ENCODE assay signal across 8 mouse cellular contexts in the genomic region with DNA sequence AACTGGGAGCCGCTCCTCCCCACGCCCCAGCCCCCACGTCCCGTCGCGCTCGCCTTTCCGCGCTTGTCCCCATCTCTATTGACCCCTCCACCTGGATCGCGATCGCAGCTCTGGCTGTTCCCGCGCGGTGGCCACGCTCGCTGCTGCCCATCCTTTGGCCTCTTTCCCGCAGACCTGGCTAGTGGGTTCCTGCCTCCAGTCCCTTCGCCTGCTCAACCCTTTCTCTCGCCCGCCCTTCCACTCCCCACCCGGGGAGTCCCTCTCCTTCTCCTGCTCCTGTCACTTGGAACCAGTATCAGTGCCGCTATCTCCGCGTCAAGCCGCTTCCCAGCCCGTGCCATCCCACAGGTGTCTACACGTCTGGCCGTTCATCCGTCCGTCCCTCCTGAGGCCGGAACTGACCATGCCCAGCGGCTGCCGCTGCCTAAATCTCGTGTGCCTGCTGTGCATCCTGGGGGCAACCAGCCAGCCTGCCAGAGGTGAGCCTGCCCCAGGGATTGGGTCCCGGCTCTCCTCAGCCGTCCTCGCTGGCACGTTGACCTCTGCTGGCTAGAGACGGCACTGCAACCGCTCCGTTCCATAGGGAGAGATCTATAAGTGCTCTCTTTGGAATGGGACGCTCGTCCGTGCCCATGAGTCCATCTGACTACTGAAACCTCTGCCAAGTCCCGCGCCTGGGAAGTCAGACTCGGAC. TPM values are rescaled to one million over a fixed set of nuclear protein-coding genes. Genes with fewer than 3 reads are reported as not detected.
DNase-seq lines count a peak whose midpoint lies in the region; ATAC-seq and TF ChIP-seq lines count a peak whose summit lies in the region.

No protein-coding gene starts in this region.

- DNase-seq in gastrocnemius, postnatal 10 days = peak; percentile 81
- DNase-seq in induced T-regulatory cell, adult 2 months (ENCODE audit: low read depth) = peak; percentile 85
- peak; percentile 75 to 93 for DNase-seq in left cerebral cortex, adult 8-10 months (ENCODE audit: low spot score in 2 of 2)
- peak; percentile 88 to 90 for DNase-seq in right cerebral cortex, postnatal 10 days (ENCODE audit: low spot score in 2 of 2)
- peak; percentile 86 for DNase-seq in urinary bladder, postnatal 25 days (ENCODE audit: low spot score)

- peak overlapping the region; percentile 59 for H3K4me3 ChIP-seq in cortical plate, adult 2 months (ENCODE audit: insufficient read depth, low read length)

- 0 out of 2 replicates have a peak, but pooled peaks cover 2% of the 10 kb centered on the region for H3K4me1 ChIP-seq in cortical plate, adult 2 months (ENCODE audit: control insufficient read depth, insufficient read depth, low read length)

- peak overlapping the region; percentile 11; the same call in 1 of the 2 replicates for H3K27ac ChIP-seq in cortical plate, adult 2 months (ENCODE audit: insufficient read depth, low read length)

- TF ChIP-seq POLR2A in cortical plate, adult 2 months (IDR thresholded peaks at IDR 0.05; ENCODE audit: extremely low read depth, insufficient read depth, low read length) = no peak

- ATAC-seq in activated CD4-positive, CD25-positive, alpha-beta regulatory T cell, adult 4 months = peak; percentile 78
- ATAC-seq in megakaryocyte progenitor cell, adult 5-6 weeks (replicated peaks; ENCODE audit: poor library complexity) = peak; percentile 94

- TF ChIP-seq CTCF in cortical plate, adult 2 months (IDR thresholded peaks at IDR 0.05; ENCODE audit: extremely low read depth, insufficient read depth, low read length) = peak; percentile 78

RNA-seq across cellular contexts. Expression of gene Dlk2, which starts 1.1 kb away (rescaled TPM):
- not detected for polyA plus RNA-seq in activated CD4-positive, CD25-positive, alpha-beta regulatory T cell, adult 4 months (2017; shearing (Covaris generic))
- polyA plus RNA-seq in cortical plate, adult 2 months (2012; rRNA removed) = 127 and 136 TPM in 2 replicates
- total RNA-seq in gastrocnemius, postnatal 10 days (2021) = under 1 TPM; 0.35 to 0.79 TPM
- total RNA-seq in left cerebral cortex, adult 8-10 months (2022) = 10 to 100 TPM; 43.9 to 52.8 (median 50.2) TPM
- total RNA-seq in megakaryocyte progenitor cell, adult 5-6 weeks (2015) = not detected in 2 replicates
- total RNA-seq in megakaryocyte progenitor cell, adult 5-6 weeks (2017) = not detected in 2 replicates

RNA-seq across cellular contexts. Expression of gene Tjap1, which starts 15.5 kb away (rescaled TPM):
- 10 to 100 TPM; 22.5 to 24.1 TPM for polyA plus RNA-seq in activated CD4-positive, CD25-positive, alpha-beta regulatory T cell, adult 4 months (2017; shearing (Covaris generic))
- 60.2 and 62.8 TPM in 2 replicates for polyA plus RNA-seq in cortical plate, adult 2 months (2012; rRNA removed)
- 10 to 100 TPM; 42.3 to 64.0 TPM for total RNA-seq in gastrocnemius, postnatal 10 days (2021)
- 10 to 100 TPM; 37.5 to 43.9 (median 42.3) TPM for total RNA-seq in left cerebral cortex, adult 8-10 months (2022)
- total RNA-seq in megakaryocyte progenitor cell, adult 5-6 weeks (2015) = 6.4 and 7.0 TPM in 2 replicates
- 8.0 and 12.9 TPM in 2 replicates for total RNA-seq in megakaryocyte progenitor cell, adult 5-6 weeks (2017)

RNA-seq across cellular contexts. Expression of gene Abcc10, which starts 29.8 kb away (rescaled TPM):
- 1 to 10 TPM; 2.4 to 4.3 TPM for polyA plus RNA-seq in activated CD4-positive, CD25-positive, alpha-beta regulatory T cell, adult 4 months (2017; shearing (Covaris generic))
- 10.4 and 10.6 TPM in 2 replicates for polyA plus RNA-seq in cortical plate, adult 2 months (2012; rRNA removed)
- 1 to 10 TPM; 3.5 to 4.2 TPM for total RNA-seq in gastrocnemius, postnatal 10 days (2021)
- 10 to 100 TPM in 2 of 4 experiments, 1 to 10 TPM in 2; 8.8 to 12.0 (median 10.4) TPM for total RNA-seq in left cerebral cortex, adult 8-10 months (2022)
- 0.93 and 1.2 TPM in 2 replicates for total RNA-seq in megakaryocyte progenitor cell, adult 5-6 weeks (2015)
- 4.1 and 4.2 TPM in 2 replicates for total RNA-seq in megakaryocyte progenitor cell, adult 5-6 weeks (2017)

RNA-seq across cellular contexts. Expression of gene Lrrc73, which starts 45.0 kb away (rescaled TPM):
- under 1 TPM in 1 of 2 experiments, not detected in 1; 0.42 TPM for polyA plus RNA-seq in activated CD4-positive, CD25-positive, alpha-beta regulatory T cell, adult 4 months (2017; shearing (Covaris generic))
- 68.4 and 70.5 TPM in 2 replicates for polyA plus RNA-seq in cortical plate, adult 2 months (2012; rRNA removed)
- under 1 TPM; 0.54 to 0.79 TPM for total RNA-seq in gastrocnemius, postnatal 10 days (2021)
- total RNA-seq in left cerebral cortex, adult 8-10 months (2022) = 10 to 100 TPM; 50.2 to 55.0 (median 53.3) TPM
- total RNA-seq in megakaryocyte progenitor cell, adult 5-6 weeks (2015) = 0.32 and 0.42 TPM in 2 replicates
- total RNA-seq in megakaryocyte progenitor cell, adult 5-6 weeks (2017) = not detected in 2 replicates

RNA-seq across cellular contexts. Expression of gene Yipf3, which starts 50.5 kb away (rescaled TPM):
- 10 to 100 TPM; 56.0 to 56.2 TPM for polyA plus RNA-seq in activated CD4-positive, CD25-positive, alpha-beta regulatory T cell, adult 4 months (2017; shearing (Covaris generic))
- polyA plus RNA-seq in cortical plate, adult 2 months (2012; rRNA removed) = 91.5 and 92.5 TPM in 2 replicates
- total RNA-seq in gastrocnemius, postnatal 10 days (2021) = 10 to 100 TPM; 53.6 to 66.6 TPM
- total RNA-seq in left cerebral cortex, adult 8-10 months (2022) = 10 to 100 TPM; 72.8 to 90.6 (median 79.7) TPM
- total RNA-seq in megakaryocyte progenitor cell, adult 5-6 weeks (2015) = 31.0 and 35.9 TPM in 2 replicates
- total RNA-seq in megakaryocyte progenitor cell, adult 5-6 weeks (2017) = 28.2 and 30.8 TPM in 2 replicates

Comparison
In these comparisons a context has a peak if more than half of its experiments do, and no peak if none do; other contexts are left out.
1. Peak in every context shown above with its lines: DNase-seq, ATAC-seq, H3K4me3 ChIP-seq and H3K27ac ChIP-seq.
2. RNA of gene Dlk2, which starts 1.1 kb away (total RNA-seq): 43.9 to 52.8 TPM in left cerebral cortex, adult 8-10 months; 0.35 to 0.79 TPM in gastrocnemius, postnatal 10 days and not detected in megakaryocyte progenitor cell, adult 5-6 weeks; every median in the first group is over 10 times any median in the second.